Mouse (Mus musculus): ENCODE measurements at regions not wholly inside any gene's neighbourhood (a gene's known extent, or its start where the extent isn't known, plus 50 kb on each side); places are given as distances from the start of the nearest gene placed in this dataset.

DNA sequence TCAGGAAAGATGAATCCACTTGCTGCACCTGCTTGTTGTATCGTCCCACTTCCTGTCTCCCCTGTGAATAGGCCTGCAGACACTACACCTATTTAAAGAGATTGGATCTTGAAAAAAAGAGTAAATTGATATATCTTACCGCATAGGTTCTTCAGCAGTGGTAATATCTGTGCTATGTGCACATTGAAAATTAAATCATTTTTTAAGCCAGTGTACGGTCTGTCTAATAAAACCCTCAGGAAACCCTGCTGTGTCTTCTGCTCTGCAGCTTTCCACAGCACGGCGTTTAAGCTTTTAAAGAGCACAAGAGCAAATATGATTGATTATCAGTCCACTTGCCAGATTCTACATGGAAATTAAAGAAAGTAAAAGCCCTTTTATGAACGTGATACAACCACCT, 577.7 kb upstream of the Pabpc4l start:
- no peak for TF ChIP-seq CTCF (conservative IDR thresholded peaks at IDR 0.05; ENCODE audit: low read length)
- no peak for TF ChIP-seq POU5F1 (IDR thresholded peaks at IDR 0.05; ENCODE audit: borderline replicate concordance, low read length)
